Mouse (Mus musculus) neutrophil, adult 83 days (primary cell): Measurements from ENCODE around the gene Plekha6. TPM values are rescaled to one million over a fixed set of nuclear protein-coding genes. Genes with fewer than 3 reads are reported as not detected.

ENCODE experiments used
- total RNA-seq, 2 experiments: library from RNA; stranded (reverse); gene quantifications; one replicate each; pipeline ENCODE4 v1.2.4; 2023

Plekha6 gene
- total RNA-seq: 1 to 10 TPM; 4.5 to 4.6 TPM

DNA sequence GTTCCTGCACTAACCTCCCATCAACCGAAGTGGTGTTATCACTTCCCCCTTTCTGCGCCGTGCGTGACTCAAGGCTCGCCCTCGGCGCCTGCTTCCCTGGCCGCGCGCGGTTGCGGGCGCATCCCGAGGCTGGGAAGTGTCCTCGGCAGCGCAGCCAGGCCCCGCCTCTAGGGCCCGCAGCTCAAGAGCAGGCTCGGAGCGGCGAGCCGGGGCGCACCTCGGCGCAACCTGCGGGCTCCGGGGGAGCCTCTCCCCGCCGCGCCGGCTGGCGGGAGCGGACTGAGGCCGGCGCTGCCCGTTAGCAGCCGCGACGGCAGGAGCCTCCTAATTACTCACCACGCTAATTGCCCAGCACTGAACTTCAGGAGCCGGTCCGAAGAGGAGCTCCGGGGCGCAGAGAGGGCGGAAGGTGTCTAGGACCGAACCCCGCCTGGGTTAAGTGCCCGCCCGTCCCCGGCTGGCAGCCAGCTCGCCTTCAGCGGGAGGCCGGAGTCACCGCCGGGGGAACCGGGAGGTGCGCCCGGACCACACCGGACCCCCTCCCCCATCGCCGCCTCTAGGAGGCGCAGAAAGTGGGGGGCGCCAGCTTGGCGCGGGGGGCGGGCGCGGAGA lies at the start of gene Plekha6:
TSS of gene Plekha6 (plus strand) at position 391 of the 612 bp plus-strand sequence.

DNA sequence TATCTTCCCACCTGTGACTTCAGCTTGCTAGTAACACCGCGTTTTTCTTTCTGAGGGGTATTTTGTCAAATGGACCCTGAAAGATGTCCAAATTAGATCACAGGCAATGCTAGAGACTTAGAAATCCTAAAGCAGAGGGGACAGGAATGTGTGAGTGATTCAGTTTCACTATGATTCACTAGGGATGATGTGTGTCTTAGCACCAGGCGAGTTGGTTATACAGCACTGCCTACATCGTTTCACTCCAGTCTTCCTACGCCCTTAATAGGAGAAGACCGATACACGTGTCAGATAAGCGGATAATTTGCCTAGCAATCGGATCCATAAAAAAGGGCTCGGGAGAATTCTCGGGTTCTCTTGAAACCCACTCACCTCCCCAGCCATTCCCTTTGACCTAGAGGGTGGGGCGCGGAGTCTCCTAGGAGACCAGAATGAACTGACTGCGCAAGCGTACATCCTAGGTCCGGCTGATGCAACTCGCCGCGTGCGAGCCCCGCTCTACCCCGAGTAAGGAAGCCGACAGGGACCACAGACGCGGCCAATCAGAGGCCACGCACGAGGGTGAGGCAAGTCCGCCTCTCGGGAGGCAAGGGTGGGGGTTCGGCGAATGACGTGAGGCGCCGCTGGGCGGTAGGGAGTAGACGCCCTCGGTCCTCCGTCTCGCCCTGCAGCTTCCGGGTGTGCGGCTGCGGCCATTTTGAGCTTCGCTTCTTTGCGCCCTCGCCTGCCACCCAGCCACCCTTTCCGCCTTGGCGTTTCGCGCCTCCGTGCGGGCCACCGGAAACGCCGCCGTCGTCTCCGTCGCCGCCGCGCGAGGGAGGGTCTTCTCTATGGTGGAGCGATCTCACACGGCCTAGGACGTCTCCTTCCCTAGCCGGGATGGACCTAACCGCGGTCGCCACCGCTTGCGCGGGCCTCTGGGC lies 33.1 kb upstream of the Plekha6 start, which contains the start of gene Ppp1r15b:
TSS of gene Ppp1r15b (plus strand) at position 506 of the 923 bp plus-strand sequence.

DNA sequence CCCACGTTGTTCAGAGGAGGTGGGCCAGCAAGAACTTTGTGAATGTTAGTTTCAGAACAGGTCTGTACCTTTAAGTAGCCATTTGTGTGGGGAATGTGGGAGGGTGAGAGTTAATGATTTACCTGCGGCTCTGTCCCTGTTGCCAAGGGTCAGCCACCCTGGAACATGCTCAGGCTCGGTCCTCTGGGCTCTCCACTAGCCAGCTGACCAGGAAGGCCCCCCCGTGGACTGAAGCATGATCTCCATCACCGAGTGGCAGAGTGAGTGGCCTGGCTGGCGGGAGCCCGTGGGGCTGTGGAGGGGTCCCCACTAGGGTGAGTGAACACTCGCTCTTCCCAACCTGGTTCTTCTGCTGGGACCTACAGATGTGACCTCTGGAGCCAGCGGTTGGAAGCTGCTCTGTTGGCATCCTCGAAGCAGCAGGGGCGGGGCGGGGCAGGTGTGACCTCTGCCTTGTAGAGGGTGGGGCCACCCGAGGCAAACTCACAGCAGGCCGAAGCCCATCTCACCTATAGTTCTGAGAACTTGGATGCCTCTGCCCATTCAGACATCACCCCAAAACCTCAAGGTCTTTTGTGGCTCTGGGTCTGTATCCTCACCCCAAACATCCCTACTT lies 145.8 kb downstream of the Plekha6 start, which contains the start of gene Golt1a:
TSS of gene Golt1a (plus strand) at position 149 of the 616 bp plus-strand sequence.

DNA sequence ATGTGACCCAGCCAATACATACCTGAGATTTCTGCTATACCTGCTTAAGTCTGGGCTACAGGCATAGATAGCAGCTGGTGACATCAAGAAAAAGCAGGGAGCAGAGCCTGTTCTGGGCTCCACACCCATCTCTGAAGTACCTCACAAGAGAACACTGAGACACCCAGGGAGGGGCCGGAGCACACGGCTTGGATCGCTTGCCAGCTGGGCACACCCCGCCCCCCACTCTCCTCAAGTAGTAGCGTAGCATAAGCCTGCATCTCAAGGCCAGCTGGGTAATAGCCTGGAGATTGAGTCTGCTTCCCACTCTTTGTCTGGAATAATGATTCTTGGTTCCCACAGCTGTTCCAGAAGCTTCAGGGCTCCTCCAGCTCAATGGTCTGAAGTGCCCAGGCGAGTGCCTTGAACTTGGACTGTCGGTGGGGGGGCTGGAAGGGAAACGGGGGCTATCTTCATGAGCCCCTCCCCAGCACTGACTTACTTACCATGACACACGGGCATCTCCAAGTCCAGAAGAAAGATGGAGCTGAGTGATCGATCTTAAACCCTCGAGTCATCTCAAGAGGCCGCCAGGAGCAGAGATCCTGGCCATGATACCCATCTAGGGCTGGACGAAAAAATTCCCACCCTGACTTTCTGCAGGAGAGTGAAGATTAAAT lies 157.4 kb downstream of the Plekha6 start, which contains the start of gene Kiss1:
TSS of gene Kiss1 (plus strand) at position 609 of the 659 bp plus-strand sequence.

DNA sequence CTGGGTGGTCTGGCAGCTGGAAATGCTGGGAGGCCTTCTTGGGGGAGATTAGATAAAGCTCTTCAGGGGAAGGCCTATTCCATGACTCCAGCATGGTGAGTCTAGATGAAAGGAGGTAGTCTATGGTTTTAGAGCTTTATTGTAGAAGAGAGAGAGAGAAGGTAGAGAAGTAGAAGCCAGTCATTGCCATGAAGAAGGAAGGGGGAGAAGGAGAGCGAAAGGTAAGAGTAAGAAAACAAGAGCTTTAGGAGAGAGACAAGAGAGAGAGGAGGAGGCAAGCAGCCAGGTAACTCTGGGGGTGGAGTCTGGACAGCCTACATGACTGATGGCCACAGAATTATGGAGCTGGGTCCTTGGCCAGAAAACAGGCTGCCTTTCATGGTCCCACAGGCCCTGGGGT lies 186.2 kb downstream of the Plekha6 start, which contains the start of gene Ren1:
TSS of gene Ren1 (plus strand) at position 301 of the 400 bp plus-strand sequence.

Other genes starting within 250 kb of the Plekha6 start
- gene Mdm4, start 133.6 kb upstream of the Plekha6 start, total RNA-seq: 100 to 1,000 TPM; 147 to 157 TPM
- 10 to 100 TPM; 11.1 to 12.3 TPM for gene Pik3c2b, start 118.5 kb upstream of the Plekha6 start, total RNA-seq
- 100 to 1,000 TPM; 156 to 173 TPM for gene Ppp1r15b, start 33.1 kb upstream of the Plekha6 start, total RNA-seq
- gene Golt1a, start 145.6 kb downstream of the Plekha6 start, total RNA-seq: not detected
- gene Kiss1, start 157.7 kb downstream of the Plekha6 start, total RNA-seq: not detected
- not detected for gene Ren1, start 186.3 kb downstream of the Plekha6 start, total RNA-seq
- gene Etnk2, start 199.4 kb downstream of the Plekha6 start, total RNA-seq: not detected